Mouse (Mus musculus): Measurements from ENCODE around the gene Lrch1. TPM values are rescaled to one million over a fixed set of nuclear protein-coding genes. Genes with fewer than 3 reads are reported as not detected.

Lrch1 gene
- total RNA-seq, 1 experiment, result 3.3 TPM

DNA sequence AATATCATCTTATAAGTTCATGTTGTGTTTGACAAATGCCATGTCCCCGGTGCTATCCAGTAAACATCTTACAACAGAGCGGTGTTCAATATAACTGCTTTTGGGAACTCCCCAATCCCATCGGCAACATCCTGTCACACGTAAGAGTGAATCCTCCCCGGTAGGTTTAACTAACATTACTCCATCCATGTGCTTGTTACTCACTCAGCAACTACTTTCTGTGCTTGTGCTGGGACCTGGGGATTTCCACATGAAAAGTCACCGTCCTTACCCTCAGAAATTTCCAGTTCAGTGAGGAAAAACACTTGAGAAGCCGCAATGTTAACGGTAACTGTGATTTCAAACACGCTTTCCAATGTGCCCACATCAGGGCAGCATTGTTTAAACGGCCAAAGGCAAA lies 66.8 kb downstream of the Lrch1 start:
- no peak overlapping the region for H3K9ac ChIP-seq (ENCODE audit: insufficient read depth, low read depth, low read length, poor library complexity, severe bottlenecking)
- DNase-seq (ENCODE audit: low read depth, low spot score), result no peak
- no peak for TF ChIP-seq MAFK (IDR thresholded peaks at IDR 0.05; ENCODE audit: insufficient read depth, low read depth, low read length)
- TF ChIP-seq CHD2 (IDR thresholded peaks at IDR 0.05; ENCODE audit: low read depth, low read length), result no peak
- no peak for TF ChIP-seq ZNF384 (IDR thresholded peaks at IDR 0.05; ENCODE audit: low read depth, low read length)
- TF ChIP-seq ZC3H11A (IDR thresholded peaks at IDR 0.05; ENCODE audit: borderline replicate concordance, low read depth, low read length), result no peak
- no peak for TF ChIP-seq HCFC1 (IDR thresholded peaks at IDR 0.05; ENCODE audit: borderline replicate concordance, insufficient read depth, low read length)
- H3K27ac ChIP-seq (ENCODE audit: insufficient read depth, low read depth, low read length, poor library complexity, severe bottlenecking), result no peak overlapping the region
- H3K36me3 ChIP-seq (ENCODE audit: control insufficient read depth, insufficient read depth, low read length, poor library complexity, severe bottlenecking), result no peaks in the 10 kb centered on the region
- H3K9me3 ChIP-seq (ENCODE audit: control insufficient read depth, insufficient read depth, low read depth, low read length), result no peaks in the 10 kb centered on the region
- peaks cover 8 to 11% of the 10 kb centered on the region in 2 experiments for H3K4me1 ChIP-seq (ENCODE audit: control insufficient read depth in 2 of 2, insufficient read depth in 2 of 2, low read length in 2 of 2, poor library complexity in 1 of 2)
- H3K4me3 ChIP-seq (ENCODE audit: insufficient read depth in 1 of 2, low read depth in 1 of 2, low read length in 2 of 2, poor library complexity in 1 of 2, severe bottlenecking in 1 of 2), result no peak overlapping the region
- in situ Hi-C loops (cut with MboI; ENCODE audit: low sequenced_read_pairs in 2 of 2, unreplicated experiment in 2 of 2), result no loop called here

GRCm38 (mm10) chr14:74879480-74879879 lies 68.2 kb downstream of the Lrch1 start:
- no peak for TF ChIP-seq HCFC1 (IDR thresholded peaks at IDR 0.05; ENCODE audit: borderline replicate concordance, insufficient read depth, low read length)
- no peak for TF ChIP-seq ZNF384 (IDR thresholded peaks at IDR 0.05; ENCODE audit: low read depth, low read length)
- no peak for TF ChIP-seq ZC3H11A (IDR thresholded peaks at IDR 0.05; ENCODE audit: borderline replicate concordance, low read depth, low read length)
- no peak for TF ChIP-seq CHD2 (IDR thresholded peaks at IDR 0.05; ENCODE audit: low read depth, low read length)
- TF ChIP-seq MAFK (IDR thresholded peaks at IDR 0.05; ENCODE audit: insufficient read depth, low read depth, low read length), result no peak
- H3K9ac ChIP-seq (ENCODE audit: insufficient read depth, low read depth, low read length, poor library complexity, severe bottlenecking), result no peak overlapping the region
- in situ Hi-C loops (cut with MboI; ENCODE audit: low sequenced_read_pairs in 2 of 2, unreplicated experiment in 2 of 2), result no loop called here

GRCm38 (mm10) chr14:74877287-74877686 lies 70.4 kb downstream of the Lrch1 start:
- Histone ChIP-seq H3K4me3 (ENCODE audit: insufficient read depth in 1 of 2, low read depth in 1 of 2, low read length in 2 of 2, poor library complexity in 1 of 2, severe bottlenecking in 1 of 2) (no peak overlapping the region), H3K27ac (ENCODE audit: insufficient read depth, low read depth, low read length, poor library complexity, severe bottlenecking) (no peak overlapping the region), H3K36me3 (ENCODE audit: control insufficient read depth, insufficient read depth, low read length, poor library complexity, severe bottlenecking) (no peaks in the 10 kb centered on the region), H3K9me3 (ENCODE audit: control insufficient read depth, insufficient read depth, low read depth, low read length) (no peaks in the 10 kb centered on the region), H3K4me1 (ENCODE audit: control insufficient read depth in 2 of 2, insufficient read depth in 2 of 2, low read length in 2 of 2, poor library complexity in 1 of 2) (peaks cover 3 to 6% of the 10 kb centered on the region in 2 experiments; a peak in 3 of 4 replicates), H3K9ac (ENCODE audit: insufficient read depth, low read depth, low read length, poor library complexity, severe bottlenecking) (peak overlapping the region; percentile 43; the same call in 1 of the 2 replicates)
- no peak for DNase-seq (ENCODE audit: low read depth, low spot score)
- TF ChIP-seq CHD2 (IDR thresholded peaks at IDR 0.05; ENCODE audit: low read depth, low read length) (no peak), MAFK (IDR thresholded peaks at IDR 0.05; ENCODE audit: insufficient read depth, low read depth, low read length) (no peak), ZC3H11A (IDR thresholded peaks at IDR 0.05; ENCODE audit: borderline replicate concordance, low read depth, low read length) (no peak), ZNF384 (IDR thresholded peaks at IDR 0.05; ENCODE audit: low read depth, low read length) (no peak), HCFC1 (IDR thresholded peaks at IDR 0.05; ENCODE audit: borderline replicate concordance, insufficient read depth, low read length) (no peak)
- in situ Hi-C loops (cut with MboI; ENCODE audit: low sequenced_read_pairs in 2 of 2, unreplicated experiment in 2 of 2), result no loop called here

More at GRCm38 (mm10) chr14:74879480-74879879, 68.2 kb downstream of the Lrch1 start:
- Histone ChIP-seq H3K9me3 (ENCODE audit: control insufficient read depth, insufficient read depth, low read depth, low read length) (no peaks in the 10 kb centered on the region), H3K4me1 (ENCODE audit: control insufficient read depth in 2 of 2, insufficient read depth in 2 of 2, low read length in 2 of 2, poor library complexity in 1 of 2) (peaks cover 8 to 11% of the 10 kb centered on the region in 2 experiments), H3K4me3 (ENCODE audit: insufficient read depth in 1 of 2, low read depth in 1 of 2, low read length in 2 of 2, poor library complexity in 1 of 2, severe bottlenecking in 1 of 2) (no peak overlapping the region), H3K27ac (ENCODE audit: insufficient read depth, low read depth, low read length, poor library complexity, severe bottlenecking) (no peak overlapping the region), H3K36me3 (ENCODE audit: control insufficient read depth, insufficient read depth, low read length, poor library complexity, severe bottlenecking) (no peaks in the 10 kb centered on the region)
- no peak for DNase-seq (ENCODE audit: low read depth, low spot score)

- DNase-seq (ENCODE audit: low read depth, low spot score), result no peak
- no peak for TF ChIP-seq ZNF384 (IDR thresholded peaks at IDR 0.05; ENCODE audit: low read depth, low read length)
- TF ChIP-seq MAFK (IDR thresholded peaks at IDR 0.05; ENCODE audit: insufficient read depth, low read depth, low read length), result no peak
- no peak for TF ChIP-seq ZC3H11A (IDR thresholded peaks at IDR 0.05; ENCODE audit: borderline replicate concordance, low read depth, low read length)
- no peak for TF ChIP-seq HCFC1 (IDR thresholded peaks at IDR 0.05; ENCODE audit: borderline replicate concordance, insufficient read depth, low read length)
- no peak for TF ChIP-seq CHD2 (IDR thresholded peaks at IDR 0.05; ENCODE audit: low read depth, low read length)
- no peak overlapping the region for H3K27ac ChIP-seq (ENCODE audit: insufficient read depth, low read depth, low read length, poor library complexity, severe bottlenecking)
These were observed 76.5 kb downstream of the Lrch1 start for GRCm38 (mm10) chr14:74871220-74871619.

GRCm38 (mm10) chr14:74868902-74869230 lies 78.8 kb downstream of the Lrch1 start:
- DNase-seq (ENCODE audit: low read depth, low spot score), result no peak
- H3K4me1 ChIP-seq (ENCODE audit: control insufficient read depth in 2 of 2, insufficient read depth in 2 of 2, low read length in 2 of 2, poor library complexity in 1 of 2), result peaks cover 4 to 20% of the 10 kb centered on the region in 2 experiments; a peak in 3 of 4 replicates
- in situ Hi-C loops (cut with MboI; ENCODE audit: low sequenced_read_pairs in 2 of 2, unreplicated experiment in 2 of 2), result no loop called here
- H3K27ac ChIP-seq (ENCODE audit: insufficient read depth, low read depth, low read length, poor library complexity, severe bottlenecking), result no peak overlapping the region
- TF ChIP-seq HCFC1 (IDR thresholded peaks at IDR 0.05; ENCODE audit: borderline replicate concordance, insufficient read depth, low read length) (no peak), MAFK (IDR thresholded peaks at IDR 0.05; ENCODE audit: insufficient read depth, low read depth, low read length) (no peak), ZC3H11A (IDR thresholded peaks at IDR 0.05; ENCODE audit: borderline replicate concordance, low read depth, low read length) (no peak), CHD2 (IDR thresholded peaks at IDR 0.05; ENCODE audit: low read depth, low read length) (no peak), ZNF384 (IDR thresholded peaks at IDR 0.05; ENCODE audit: low read depth, low read length) (no peak)
- H3K4me3 ChIP-seq (ENCODE audit: insufficient read depth in 1 of 2, low read depth in 1 of 2, low read length in 2 of 2, poor library complexity in 1 of 2, severe bottlenecking in 1 of 2), result no peak overlapping the region
- H3K9ac ChIP-seq (ENCODE audit: insufficient read depth, low read depth, low read length, poor library complexity, severe bottlenecking), result no peak overlapping the region
- H3K9me3 ChIP-seq (ENCODE audit: control insufficient read depth, insufficient read depth, low read depth, low read length), result no peaks in the 10 kb centered on the region
- H3K36me3 ChIP-seq (ENCODE audit: control insufficient read depth, insufficient read depth, low read length, poor library complexity, severe bottlenecking), result no peaks in the 10 kb centered on the region

More at GRCm38 (mm10) chr14:74871220-74871619, 76.5 kb downstream of the Lrch1 start:
- Histone ChIP-seq H3K9me3 (ENCODE audit: control insufficient read depth, insufficient read depth, low read depth, low read length) (no peaks in the 10 kb centered on the region), H3K4me1 (ENCODE audit: control insufficient read depth in 2 of 2, insufficient read depth in 2 of 2, low read length in 2 of 2, poor library complexity in 1 of 2) (peaks cover 4 to 14% of the 10 kb centered on the region in 2 experiments; a peak in 3 of 4 replicates), H3K4me3 (ENCODE audit: insufficient read depth in 1 of 2, low read depth in 1 of 2, low read length in 2 of 2, poor library complexity in 1 of 2, severe bottlenecking in 1 of 2) (no peak overlapping the region), H3K36me3 (ENCODE audit: control insufficient read depth, insufficient read depth, low read length, poor library complexity, severe bottlenecking) (no peaks in the 10 kb centered on the region), H3K9ac (ENCODE audit: insufficient read depth, low read depth, low read length, poor library complexity, severe bottlenecking) (no peak overlapping the region)
- in situ Hi-C loops (cut with MboI; ENCODE audit: low sequenced_read_pairs in 2 of 2, unreplicated experiment in 2 of 2), result no loop called here

Data from ES-E14 (cell line).